Mouse (Mus musculus) stomach, embryonic 16.5 days (tissue): ENCODE measurements around the gene Ltbr. TPM values are rescaled to one million over a fixed set of nuclear protein-coding genes. Genes with fewer than 3 reads are reported as not detected.

Experiments
- ATAC-seq: fragments of 200-750 bp; cut with Nextera tagmentation; 2 replicates; pipeline ENCODE4 v1.8.0; 2017; ENCODE audit warnings: moderate number of reproducible peaks, moderate TSS enrichment; ENCODE audit not compliant: insufficient read depth, low FRiP score
- H3K27ac ChIP-seq: fragments of 300-500 bp; sonication (generic); 2 replicates; pipeline ENCODE4 v1.5.1; 2014; ENCODE audit warnings: low read length
- H3K27me3 ChIP-seq: fragments of 300-500 bp; sonication (generic); 2 replicates; pipeline ENCODE4 v1.6.1; 2014; ENCODE audit warnings: low read length, control low read depth, mixed read lengths; ENCODE audit not compliant: control insufficient read depth, insufficient read depth
- H3K36me3 ChIP-seq: fragments of 300-500 bp; sonication (generic); 2 replicates; pipeline ENCODE4 v1.6.1; 2014; ENCODE audit warnings: low read length; ENCODE audit not compliant: control insufficient read depth, insufficient read depth
- H3K4me1 ChIP-seq: fragments of 300-500 bp; sonication (generic); 2 replicates; pipeline ENCODE4 v1.6.1; 2014; ENCODE audit warnings: low read length, control low read depth, mixed read lengths; ENCODE audit not compliant: control insufficient read depth, insufficient read depth
- H3K4me2 ChIP-seq: fragments of 300-500 bp; sonication (generic); 2 replicates; pipeline ENCODE4 v1.6.1; 2014; ENCODE audit warnings: low read depth, low read length, mixed read lengths
- H3K4me3 ChIP-seq: fragments of 300-500 bp; sonication (generic); replicated peaks from 2 replicates; pipeline ENCODE4 v1.5.1; 2014; ENCODE audit warnings: mild to moderate bottlenecking, low read length
- H3K9ac ChIP-seq: fragments of 300-500 bp; sonication (generic); 2 replicates; pipeline ENCODE4 v1.6.1; 2014; ENCODE audit warnings: low read length
- H3K9me3 ChIP-seq: fragments of 300-500 bp; sonication (generic); replicated peaks from 2 replicates; pipeline ENCODE4 v1.6.1; 2016; ENCODE audit warnings: low read length, control low read depth; ENCODE audit not compliant: control insufficient read depth
- WGBS: fragments of 180-500 bp; shearing (Covaris S2); extraction: QIAGEN DNeasy Blood & Tissue Kit; methylation state at CpG from one replicate; pipeline ENCODE4 v1.1.7; 2014; 5-methylcytosine and 5-hydroxymethylcytosine counted together
- polyA plus RNA-seq: library from polyadenylated mRNA; unstranded; fragments of >200 nt; fragmentation: Nextera tagmentation; extraction: Ambion mirVana; gene quantifications from 2 replicates; pipeline ENCODE4 v1.2.1, GENCODE M21; 2015

The Ltbr gene
- polyA plus RNA-seq, 1 experiment from 2014 or later: 69.4 TPM

- H3K9me3 ChIP-seq: no peaks in the 10 kb centered on the region
- H3K9ac ChIP-seq: peak overlapping the region; percentile 44; the same call in 1 of the 2 replicates
- peaks cover 56% of the 10 kb centered on the region for H3K4me1 ChIP-seq
- H3K4me3 ChIP-seq: peak overlapping the region; percentile 2
- ATAC-seq: 0 out of 2 replicates have a peak, but pooled peaks have one; percentile 31
- H3K4me2 ChIP-seq: peak overlapping the region; percentile 33
- H3K27me3 ChIP-seq: no peaks in the 10 kb centered on the region
- peak overlapping the region; percentile 53 for H3K27ac ChIP-seq
- WGBS: 9% methylated on average over 14 of the region's 14 CpGs
- H3K36me3 ChIP-seq: peaks cover 16% of the 10 kb centered on the region
Observed at GRCm38 (mm10) chr6:125354352-125355151, 40.9 kb upstream of the Ltbr start.

GRCm38 (mm10) chr6:125353655-125354054, 40.0 kb upstream of the Ltbr start:
- H3K4me1 ChIP-seq: peaks cover 61% of the 10 kb centered on the region
- H3K9me3 ChIP-seq: no peaks in the 10 kb centered on the region
- peak overlapping the region; percentile 24; the same call in 1 of the 2 replicates for H3K9ac ChIP-seq
- no peaks in the 10 kb centered on the region for H3K27me3 ChIP-seq
- peaks cover 10% of the 10 kb centered on the region for H3K36me3 ChIP-seq
- no peak overlapping the region for H3K4me3 ChIP-seq
- no peak for ATAC-seq
- H3K27ac ChIP-seq: peak overlapping the region; percentile 53
- WGBS: 77% methylated on average over 4 of the region's 4 CpGs
- H3K4me2 ChIP-seq: peak overlapping the region; percentile 33; the same call in 1 of the 2 replicates

GRCm38 (mm10) chr6:125353221-125353620, 39.5 kb upstream of the Ltbr start:
- no peak overlapping the region for H3K4me3 ChIP-seq
- 0 out of 2 replicates have a peak overlapping the region, but pooled peaks have one; percentile 53 for H3K27ac ChIP-seq
- H3K4me2 ChIP-seq: 0 out of 2 replicates have a peak overlapping the region, but pooled peaks have one; percentile 33
- H3K27me3 ChIP-seq: no peaks in the 10 kb centered on the region
- ATAC-seq: no peak
- H3K4me1 ChIP-seq: peaks cover 61% of the 10 kb centered on the region
- 82% methylated on average over 11 of the region's 11 CpGs for WGBS
- H3K9me3 ChIP-seq: no peaks in the 10 kb centered on the region
- H3K9ac ChIP-seq: no peak overlapping the region
- H3K36me3 ChIP-seq: peaks cover 6% of the 10 kb centered on the region

- H3K36me3 ChIP-seq: peaks cover 2% of the 10 kb centered on the region; the same call in 1 of the 2 replicates
- H3K27me3 ChIP-seq: no peaks in the 10 kb centered on the region
- H3K9ac ChIP-seq: no peak overlapping the region
- 66% methylated on average over 4 of the region's 4 CpGs for WGBS
- ATAC-seq: no peak
- peaks cover 61% of the 10 kb centered on the region for H3K4me1 ChIP-seq
- H3K9me3 ChIP-seq: no peaks in the 10 kb centered on the region
- 0 out of 2 replicates have a peak overlapping the region, but pooled peaks have one; percentile 33 for H3K4me2 ChIP-seq
- H3K27ac ChIP-seq: no peak overlapping the region
- no peak overlapping the region for H3K4me3 ChIP-seq
Observed at GRCm38 (mm10) chr6:125352811-125353210, 39.1 kb upstream of the Ltbr start.

GRCm38 (mm10) chr6:125352046-125352384, 38.3 kb upstream of the Ltbr start:
- 57% methylated on average over 5 of the region's 5 CpGs for WGBS
- ATAC-seq: no peak
- 0 out of 2 replicates have a peak overlapping the region, but pooled peaks have one; percentile 12 for H3K27ac ChIP-seq
- H3K4me3 ChIP-seq: 0 out of 2 replicates have a peak overlapping the region, but pooled peaks have one; percentile 90
- H3K9ac ChIP-seq: peak overlapping the region; percentile 36; the same call in 1 of the 2 replicates
- peaks cover 61% of the 10 kb centered on the region for H3K4me1 ChIP-seq
- no peaks in the 10 kb centered on the region for H3K9me3 ChIP-seq
- H3K27me3 ChIP-seq: no peaks in the 10 kb centered on the region
- no peaks in the 10 kb centered on the region for H3K36me3 ChIP-seq
- peak overlapping the region; percentile 72 for H3K4me2 ChIP-seq

GRCm38 (mm10) chr6:125351368-125352045, 37.8 kb upstream of the Ltbr start:
- 0 out of 2 replicates have a peak overlapping the region, but pooled peaks have one; percentile 12 for H3K27ac ChIP-seq
- WGBS: 51% methylated on average over 8 of the region's 8 CpGs
- no peaks in the 10 kb centered on the region for H3K27me3 ChIP-seq
- H3K36me3 ChIP-seq: no peaks in the 10 kb centered on the region
- H3K4me2 ChIP-seq: peak overlapping the region; percentile 72
- no peak for ATAC-seq
- peaks cover 58% of the 10 kb centered on the region for H3K4me1 ChIP-seq
- H3K9me3 ChIP-seq: no peaks in the 10 kb centered on the region
- peak overlapping the region; percentile 36; the same call in 1 of the 2 replicates for H3K9ac ChIP-seq
- H3K4me3 ChIP-seq: peak overlapping the region; percentile 90

- Histone ChIP-seq H3K27ac (peak overlapping the region; percentile 92; the same call in 1 of the 2 replicates), H3K4me1 (peaks cover 53% of the 10 kb centered on the region), H3K4me3 (peak overlapping the region; percentile 90), H3K36me3 (no peaks in the 10 kb centered on the region), H3K9ac (peak overlapping the region; percentile 95), H3K27me3 (no peaks in the 10 kb centered on the region), H3K4me2 (peak overlapping the region; percentile 72), H3K9me3 (no peaks in the 10 kb centered on the region)
- no peak for ATAC-seq
- 64% methylated on average over 2 of the region's 2 CpGs for WGBS
Observed at GRCm38 (mm10) chr6:125350995-125351324, 37.3 kb upstream of the Ltbr start.

- Histone ChIP-seq H3K4me2 (peak overlapping the region; percentile 72), H3K4me3 (peak overlapping the region; percentile 90), H3K36me3 (no peaks in the 10 kb centered on the region), H3K9ac (peak overlapping the region; percentile 95), H3K27me3 (no peaks in the 10 kb centered on the region), H3K27ac (peak overlapping the region; percentile 92), H3K9me3 (no peaks in the 10 kb centered on the region), H3K4me1 (peaks cover 53% of the 10 kb centered on the region)
- no peak for ATAC-seq
- WGBS: 3% methylated on average over 20 of the region's 20 CpGs
Observed at GRCm38 (mm10) chr6:125350231-125350994, 36.7 kb upstream of the Ltbr start.
